In genomic region chr2:142522471-142522870, GRCm38 (mm10) we compare ENCODE assay signal across 21 mouse cellular contexts.
A peak's percentile ranks its signal among the peaks of the same experiment; 100 is the strongest.
DNase-seq lines count a peak whose midpoint lies in the region; ATAC-seq lines count a peak whose summit lies in the region.
"Had no signal": no experiment of that assay in that cellular context is flagged by ENCODE, and none has a peak within 500 bp of the region (broad histone marks: within the 10 kb centered on the region; RNA-seq: fewer than 3 reads in every experiment).

No protein-coding gene starts in this region.

- DNase-seq in Muller cell, postnatal 12 days (ENCODE audit: inconsistent ontology term), result peak; percentile 77
- peak; percentile 52 for DNase-seq in retina, embryonic 14.5 days (ENCODE audit: low spot score)
- DNase-seq in retina, postnatal 1 day, result peak; percentile 89
- peak; percentile 9 for DNase-seq in retina, postnatal 7 days (ENCODE audit: low read depth, low spot score)
- no peak for DNase-seq in cerebellum, postnatal 10 days
- DNase-seq in cerebellum, adult 11 months, result no peak
- no peak for DNase-seq in kidney, adult 11 months
- DNase-seq: adrenal gland, adult 2 months; adrenal gland, adult 8-10 months; adrenal gland, postnatal 10 days; adrenal gland, postnatal 14 days; adrenal gland, postnatal 25 days; adrenal gland, postnatal 36 days; B cell, adult 2 months; cerebellum, adult 11-12 months; cerebellum, adult 18-20 months; cerebellum, adult 2 months had no signal

- ATAC-seq in megakaryocyte-erythroid progenitor cell, adult 5-6 weeks (replicated peaks; ENCODE audit: low FRiP score, low TSS enrichment, poor library complexity, severe bottlenecking), result no peak
- ATAC-seq: activated CD4-positive, CD25-positive, alpha-beta regulatory T cell, adult 4 months; CD4-positive, CD25-positive, alpha-beta regulatory T cell, adult 4 months; Patski had no signal

Comparison
In these comparisons a context has a peak if more than half of its experiments do, and no peak if none do; other contexts are left out.
1. DNase-seq: peak in Muller cell, postnatal 12 days (single experiment), retina, embryonic 14.5 days (single experiment), retina, postnatal 1 day (single experiment) and retina, postnatal 7 days (single experiment); none in cerebellum, postnatal 10 days (0 of 2), cerebellum, adult 11 months (single experiment) and kidney, adult 11 months (single experiment).